Mouse (Mus musculus) C2C12 (cell line): ENCODE measurements at regions not wholly inside any gene's neighbourhood (a gene's known extent, or its start where the extent isn't known, plus 50 kb on each side); places are given as distances from the start of the nearest gene placed in this dataset.

ENCODE experiments used
- H3K27me3 ChIP-seq: one replicate; pipeline ENCODE4 v1.6.1; 2011; ENCODE audit not compliant: control insufficient read depth, insufficient read depth, insufficient read length
- H3K36me3 ChIP-seq: one replicate; pipeline ENCODE4 v1.6.1; 2011; ENCODE audit not compliant: control insufficient read depth, insufficient read depth
- H3K4me3 ChIP-seq: one replicate; pipeline ENCODE4 v1.5.1; 2011; ENCODE audit warnings: mild to moderate bottlenecking, control low read depth; ENCODE audit not compliant: poor library complexity, insufficient read depth, severe bottlenecking
- H3K79me2 ChIP-seq: one replicate; pipeline ENCODE4 v1.6.1; 2011; ENCODE audit not compliant: control insufficient read depth, insufficient read depth
- H3K79me3 ChIP-seq: one replicate; pipeline ENCODE4 v1.6.1; 2011; ENCODE audit warnings: low read depth, control low read depth
- H3ac ChIP-seq: one replicate; pipeline ENCODE3; 2011; ENCODE audit warnings: low read depth; ENCODE audit not compliant: control insufficient read depth, insufficient read length
- CEBPB ChIP-seq: IDR thresholded peaks from one replicate; pipeline ENCODE4 v1.6.1; 2011; ENCODE audit warnings: low read depth, mild to moderate bottlenecking, control low read depth, moderate library complexity
- CTCF ChIP-seq: IDR thresholded peaks from one replicate; pipeline ENCODE4 v1.5.1; 2011; ENCODE audit not compliant: control insufficient read depth, insufficient read depth, insufficient read length
- FOSL1 ChIP-seq: IDR thresholded peaks from one replicate; pipeline ENCODE4 v1.8.0; 2011; ENCODE audit warnings: mild to moderate bottlenecking, low read length; ENCODE audit not compliant: poor library complexity, insufficient read depth, severe bottlenecking
- MAX ChIP-seq: IDR thresholded peaks from one replicate; pipeline ENCODE4 v1.6.1; 2011; ENCODE audit warnings: mild to moderate bottlenecking, control low read depth
- MYOD1 ChIP-seq: IDR thresholded peaks from one replicate; pipeline ENCODE4 v1.6.1; 2011; ENCODE audit warnings: low read depth; ENCODE audit not compliant: control insufficient read depth, insufficient read length
- MYOG ChIP-seq: IDR thresholded peaks from one replicate; pipeline ENCODE4 v1.6.1; 2011; ENCODE audit not compliant: control insufficient read depth, insufficient read length; ENCODE audit errors: extremely low read depth
- USF1 ChIP-seq: IDR thresholded peaks from one replicate; pipeline ENCODE4 v1.6.1; 2011; ENCODE audit warnings: low read depth, mild to moderate bottlenecking, control low read depth, moderate library complexity

DNA sequence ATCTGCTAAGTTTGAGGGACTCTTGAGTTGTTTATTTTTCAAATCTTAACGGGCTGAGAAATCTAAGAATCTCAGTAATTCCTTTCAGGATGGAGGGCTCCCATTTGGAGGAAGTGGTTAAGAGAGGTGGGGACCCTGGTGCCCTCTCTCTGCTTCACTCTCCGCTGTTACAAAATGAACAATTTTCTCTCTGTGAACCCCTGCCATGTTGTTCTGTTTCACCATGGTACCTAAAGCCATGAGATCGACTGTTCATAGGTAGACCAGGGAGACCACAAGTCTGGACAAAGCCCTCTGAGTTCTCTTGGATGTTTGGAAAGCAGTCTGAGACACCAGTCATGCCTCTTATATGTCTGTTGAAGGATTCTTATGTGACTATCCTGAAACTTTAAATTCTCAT lies 179.9 kb upstream of the Gm5148 start:
- H3K79me3 ChIP-seq, result no peaks in the 10 kb centered on the region
- no peaks in the 10 kb centered on the region for H3K79me2 ChIP-seq
- H3ac ChIP-seq, result no peak overlapping the region
- no peak for TF ChIP-seq MYOD1
- TF ChIP-seq CEBPB, result no peak
- TF ChIP-seq FOSL1, result no peak
- no peak for TF ChIP-seq CTCF
- TF ChIP-seq USF1, result no peak
- no peak for TF ChIP-seq MYOG
- no peak for TF ChIP-seq MAX
- no peaks in the 10 kb centered on the region for H3K27me3 ChIP-seq
- H3K36me3 ChIP-seq, result no peaks in the 10 kb centered on the region
- H3K4me3 ChIP-seq, result no peak overlapping the region

DNA sequence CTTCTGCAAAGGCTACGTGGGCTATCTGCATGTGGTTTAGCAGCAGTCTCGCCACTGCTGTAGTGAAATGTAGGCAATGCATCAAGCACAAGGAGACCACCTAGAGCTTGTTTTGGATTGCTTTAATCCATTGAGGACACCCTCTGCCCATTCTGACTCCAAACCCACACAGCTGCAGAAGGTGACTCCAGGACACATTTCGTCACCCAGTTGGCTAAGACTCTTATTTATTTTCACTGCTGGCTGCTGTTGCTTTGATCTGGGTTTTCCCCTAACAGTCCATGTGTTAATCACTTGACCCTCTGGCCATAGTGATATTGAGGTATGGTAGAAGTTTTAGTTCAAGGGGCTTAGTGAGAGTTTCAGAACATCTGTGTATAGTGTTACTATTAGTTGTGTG lies 179.2 kb upstream of the Gm5148 start:
- Histone ChIP-seq H3K27me3 (no peaks in the 10 kb centered on the region), H3K36me3 (no peaks in the 10 kb centered on the region), H3K4me3 (no peak overlapping the region), H3ac (no peak overlapping the region), H3K79me2 (no peaks in the 10 kb centered on the region), H3K79me3 (no peaks in the 10 kb centered on the region)
- TF ChIP-seq FOSL1 (no peak), CTCF (no peak), MYOD1 (no peak), USF1 (no peak), MAX (no peak), CEBPB (no peak), MYOG (no peak)

DNA sequence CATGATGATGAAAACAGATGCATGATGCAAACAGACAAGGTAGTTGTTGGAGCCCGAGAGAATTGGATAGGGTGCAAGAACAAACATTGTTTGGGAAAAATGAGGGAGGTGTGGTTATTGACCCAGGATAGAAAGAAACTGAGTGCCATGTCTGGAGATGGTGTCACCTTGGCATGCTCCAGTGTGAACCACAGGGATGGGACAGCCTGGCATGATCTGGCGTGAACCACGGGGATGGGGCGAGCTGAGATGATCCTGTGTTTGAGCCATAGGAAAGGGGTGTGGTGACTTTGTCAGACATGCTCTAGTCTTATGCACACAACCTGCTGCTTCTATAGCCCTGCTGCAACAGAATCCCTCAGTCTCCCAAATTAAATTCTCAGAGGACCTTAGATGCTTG lies 178.7 kb upstream of the Gm5148 start:
- TF ChIP-seq CEBPB (no peak), MYOG (no peak), USF1 (no peak), MAX (no peak), FOSL1 (no peak), MYOD1 (no peak), CTCF (no peak)
- Histone ChIP-seq H3K4me3 (no peak overlapping the region), H3K79me3 (no peaks in the 10 kb centered on the region), H3K36me3 (no peaks in the 10 kb centered on the region), H3K27me3 (no peaks in the 10 kb centered on the region), H3K79me2 (no peaks in the 10 kb centered on the region), H3ac (no peak overlapping the region)

DNA sequence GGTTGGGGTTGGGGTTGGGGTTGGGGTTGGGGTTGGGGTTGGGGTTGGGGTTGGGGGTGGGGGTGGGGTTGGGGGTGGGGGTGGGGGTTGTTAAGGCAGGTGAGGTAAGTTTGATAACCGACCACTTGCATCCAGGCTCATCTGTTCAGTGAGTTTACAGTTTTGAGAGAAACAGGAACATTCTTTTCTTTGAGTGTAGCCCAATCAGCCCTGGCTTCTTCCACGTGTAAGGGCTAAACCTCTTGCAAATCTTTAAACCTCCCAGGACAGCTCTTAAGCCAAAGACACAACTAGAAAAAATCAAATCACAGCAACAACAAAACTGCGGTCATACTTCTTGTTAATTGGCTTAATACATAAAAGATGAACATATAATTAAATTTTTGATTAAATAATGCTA lies 173.1 kb upstream of the Gm5148 start:
- H3K79me2 ChIP-seq, result no peaks in the 10 kb centered on the region
- H3K36me3 ChIP-seq, result no peaks in the 10 kb centered on the region
- no peaks in the 10 kb centered on the region for H3K27me3 ChIP-seq
- no peaks in the 10 kb centered on the region for H3K79me3 ChIP-seq
- TF ChIP-seq CTCF, result no peak
- TF ChIP-seq MYOG, result no peak
- TF ChIP-seq CEBPB, result no peak
- no peak for TF ChIP-seq MYOD1
- TF ChIP-seq USF1, result no peak
- TF ChIP-seq MAX, result no peak
- TF ChIP-seq FOSL1, result no peak
- H3K4me3 ChIP-seq, result no peak overlapping the region
- H3ac ChIP-seq, result no peak overlapping the region

DNA sequence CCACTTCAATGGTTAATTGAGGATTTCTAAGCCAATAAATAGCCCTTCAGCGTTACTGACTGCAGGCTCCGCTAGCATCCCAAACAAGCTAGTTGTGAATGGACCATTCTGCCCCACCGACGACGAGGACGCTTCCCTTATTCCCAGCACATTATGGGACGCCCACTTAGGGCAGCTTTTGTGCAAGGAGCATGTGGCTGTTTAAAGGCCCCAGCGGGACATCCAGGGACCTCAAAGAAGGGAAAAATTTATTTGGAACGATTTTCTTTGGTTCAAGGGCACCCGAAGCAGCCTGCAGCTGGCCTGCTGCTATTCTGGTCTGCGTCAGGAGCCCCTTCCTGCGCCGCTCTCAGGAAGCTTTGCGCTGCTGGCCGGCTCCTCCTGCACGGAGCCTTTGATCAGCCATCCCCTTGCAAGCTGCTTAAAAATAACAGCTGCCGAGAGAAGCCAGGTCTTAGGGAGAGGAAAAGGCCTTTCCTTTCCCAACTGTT lies 172.6 kb upstream of the Gm5148 start:
- H3K79me2 ChIP-seq, result no peaks in the 10 kb centered on the region
- no peaks in the 10 kb centered on the region for H3K27me3 ChIP-seq
- H3K4me3 ChIP-seq, result no peak overlapping the region
- no peaks in the 10 kb centered on the region for H3K79me3 ChIP-seq
- no peaks in the 10 kb centered on the region for H3K36me3 ChIP-seq
- TF ChIP-seq CEBPB, result no peak
- no peak for TF ChIP-seq FOSL1
- no peak for TF ChIP-seq USF1
- no peak for TF ChIP-seq MYOD1
- H3ac ChIP-seq, result no peak overlapping the region

DNA sequence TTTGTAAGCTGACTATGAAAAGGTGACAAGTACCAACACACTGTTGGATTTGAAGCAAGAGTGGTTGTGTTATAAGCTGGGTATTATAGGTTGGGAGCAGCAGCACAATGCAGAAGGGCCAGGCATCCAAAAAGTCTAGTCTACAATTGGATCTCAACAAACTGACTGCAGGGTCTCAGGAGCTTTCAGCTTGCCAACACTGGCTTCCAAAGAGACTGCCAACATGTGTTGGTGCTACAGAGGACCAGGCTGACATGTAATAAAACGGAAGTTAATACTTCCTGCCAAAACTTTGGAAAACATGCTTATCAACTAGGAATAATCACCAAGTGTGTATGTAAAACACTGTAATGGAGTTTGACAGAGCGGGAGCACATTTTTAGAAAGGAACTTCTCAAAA lies 170.3 kb upstream of the Gm5148 start:
- Histone ChIP-seq H3K27me3 (no peaks in the 10 kb centered on the region), H3K79me3 (no peaks in the 10 kb centered on the region), H3K79me2 (no peaks in the 10 kb centered on the region), H3K36me3 (no peaks in the 10 kb centered on the region), H3K4me3 (no peak overlapping the region), H3ac (no peak overlapping the region)
- TF ChIP-seq CEBPB, result no peak
- TF ChIP-seq MYOG, result no peak
- TF ChIP-seq CTCF, result no peak
- TF ChIP-seq USF1, result no peak
- TF ChIP-seq MYOD1, result no peak
- no peak for TF ChIP-seq MAX
- TF ChIP-seq FOSL1, result no peak
